Mouse (Mus musculus) T-helper 1 cell (primary cell): ENCODE data around the gene Def6.

Experiments used
- in situ Hi-C: fragments of 300-600 bp; cut with MboI, MseI; formaldehyde crosslinking; loops from one replicate; pipeline ENCODE4 v1.15.1; 2025; ENCODE audit warnings: high pct_unique_total_duplicates

The Def6 gene

DNA sequence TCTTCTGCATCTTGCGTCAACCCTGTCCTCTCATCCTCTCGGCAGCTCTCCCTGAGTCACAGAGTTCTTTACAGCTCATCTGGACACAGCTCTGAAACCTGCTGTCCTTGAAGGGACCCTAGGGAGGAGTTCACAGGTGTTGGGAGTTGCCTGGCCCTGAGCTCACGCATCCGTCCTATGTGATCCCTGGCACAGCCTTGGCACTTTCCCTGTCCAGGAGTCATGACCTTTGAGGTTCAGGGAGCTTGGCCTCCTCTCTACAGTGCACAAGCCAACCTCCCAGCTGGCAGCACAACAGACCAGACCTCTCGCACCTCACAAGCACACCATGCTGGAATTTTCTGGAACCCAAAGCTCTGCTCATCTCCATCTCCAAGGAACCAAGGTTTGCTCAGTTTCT is 33.3 kb downstream of the Def6 start:
- in situ Hi-C loops: no loop called here

GRCm38 (mm10) chr17:28242296-28242695 is 34.7 kb downstream of the Def6 start:
- in situ Hi-C loops: no loop called here

GRCm38 (mm10) chr17:28244214-28244613 is 36.6 kb downstream of the Def6 start:
- in situ Hi-C loops: no loop called here

GRCm38 (mm10) chr17:28244714-28245113 is 37.1 kb downstream of the Def6 start:
- in situ Hi-C loops: loop anchor here (5.0 kb wide), 1 partner anchor 58 kb away; no protein-coding TSS in a partner anchor

- in situ Hi-C loops: loop anchor here (5.0 kb wide), 1 partner anchor 56 kb away; no protein-coding TSS in a partner anchor
Measured at GRCm38 (mm10) chr17:28246640-28247039, 39.1 kb downstream of the Def6 start.

GRCm38 (mm10) chr17:28247613-28248012 is 40.0 kb downstream of the Def6 start:
- in situ Hi-C loops: loop anchor here (5.0 kb wide), 1 partner anchor 55 kb away; no protein-coding TSS in a partner anchor

DNA sequence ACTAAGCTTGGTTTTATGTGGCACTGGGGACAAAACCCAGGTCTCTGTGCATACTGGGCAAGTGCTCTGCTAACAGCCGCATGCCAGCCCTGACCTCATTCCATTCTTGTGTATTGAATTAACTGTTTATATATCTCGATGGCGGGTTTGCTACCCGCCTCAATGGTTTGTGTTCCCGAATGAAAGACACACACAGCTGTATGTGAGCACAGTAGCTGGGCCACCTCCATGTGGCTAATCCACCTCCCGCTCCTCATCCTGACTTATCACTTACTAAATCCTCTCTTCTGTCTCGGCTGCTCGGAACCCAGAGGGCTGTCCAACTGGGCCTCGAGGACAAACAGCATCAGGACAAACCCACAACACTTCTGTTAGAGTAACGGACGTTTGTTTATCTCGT is 41.5 kb downstream of the Def6 start:
- in situ Hi-C loops: loop anchor here (5.0 kb wide), 1 partner anchor 53 kb away; no protein-coding TSS in a partner anchor

DNA sequence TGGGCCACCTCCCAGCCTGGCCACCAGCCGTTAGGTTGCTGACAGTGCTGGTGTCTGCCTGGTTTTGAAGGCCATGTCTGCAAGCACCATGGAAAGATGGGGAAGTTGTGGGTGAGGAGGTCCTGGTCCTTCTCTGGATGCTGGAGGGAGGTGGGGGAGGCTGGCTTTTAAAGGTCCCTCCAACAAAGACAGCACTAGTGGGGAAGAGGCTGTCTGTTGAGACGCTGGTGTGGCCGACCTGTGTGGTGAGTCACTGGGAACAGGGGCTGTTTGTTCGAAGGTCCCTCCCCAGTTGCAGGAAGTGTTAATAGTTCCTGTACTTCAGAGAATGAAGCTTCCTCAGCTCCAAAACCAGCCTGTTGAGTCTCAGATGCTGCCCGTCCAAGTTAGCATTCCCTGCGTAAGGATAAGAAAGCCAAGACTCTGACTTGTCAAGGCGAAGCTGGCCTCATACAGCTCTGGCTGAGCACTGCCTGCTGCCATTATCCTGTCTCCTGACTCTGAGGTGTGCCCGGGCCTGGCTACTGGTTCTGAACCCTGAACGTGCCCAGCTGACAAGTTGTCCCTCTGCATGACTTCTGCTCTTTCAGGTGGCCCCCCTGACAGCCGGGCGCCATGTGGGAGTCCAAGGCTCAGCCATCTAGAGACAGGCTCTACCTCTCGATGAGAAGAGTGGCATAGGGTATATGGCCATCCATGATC is 44.2 kb downstream of the Def6 start:
- in situ Hi-C loops: no loop called here

DNA sequence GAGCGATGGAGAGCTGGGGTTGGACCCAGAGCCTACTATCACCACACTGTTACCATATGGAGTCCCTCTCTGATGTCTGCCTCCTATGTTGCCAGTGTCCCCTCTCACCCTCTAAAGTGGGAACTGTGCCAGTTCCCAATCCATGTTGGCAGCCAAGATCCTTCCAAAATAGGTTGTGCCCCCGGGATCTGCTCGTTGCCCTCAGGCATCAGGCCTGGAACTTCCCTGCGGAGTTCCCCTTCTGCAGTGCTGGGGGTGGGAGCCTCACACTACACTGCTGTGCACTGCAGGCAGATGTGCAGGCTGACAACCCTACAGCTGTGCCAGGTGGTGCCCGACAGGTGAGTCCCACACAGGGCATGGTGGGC is 44.7 kb downstream of the Def6 start:
- in situ Hi-C loops: no loop called here

- in situ Hi-C loops: no loop called here
Measured at GRCm38 (mm10) chr17:28253216-28253615, 45.6 kb downstream of the Def6 start.

- in situ Hi-C loops: no loop called here
Measured at GRCm38 (mm10) chr17:28254804-28255203, 47.2 kb downstream of the Def6 start.

GRCm38 (mm10) chr17:28255651-28256050 is 48.1 kb downstream of the Def6 start:
- in situ Hi-C loops: no loop called here

DNA sequence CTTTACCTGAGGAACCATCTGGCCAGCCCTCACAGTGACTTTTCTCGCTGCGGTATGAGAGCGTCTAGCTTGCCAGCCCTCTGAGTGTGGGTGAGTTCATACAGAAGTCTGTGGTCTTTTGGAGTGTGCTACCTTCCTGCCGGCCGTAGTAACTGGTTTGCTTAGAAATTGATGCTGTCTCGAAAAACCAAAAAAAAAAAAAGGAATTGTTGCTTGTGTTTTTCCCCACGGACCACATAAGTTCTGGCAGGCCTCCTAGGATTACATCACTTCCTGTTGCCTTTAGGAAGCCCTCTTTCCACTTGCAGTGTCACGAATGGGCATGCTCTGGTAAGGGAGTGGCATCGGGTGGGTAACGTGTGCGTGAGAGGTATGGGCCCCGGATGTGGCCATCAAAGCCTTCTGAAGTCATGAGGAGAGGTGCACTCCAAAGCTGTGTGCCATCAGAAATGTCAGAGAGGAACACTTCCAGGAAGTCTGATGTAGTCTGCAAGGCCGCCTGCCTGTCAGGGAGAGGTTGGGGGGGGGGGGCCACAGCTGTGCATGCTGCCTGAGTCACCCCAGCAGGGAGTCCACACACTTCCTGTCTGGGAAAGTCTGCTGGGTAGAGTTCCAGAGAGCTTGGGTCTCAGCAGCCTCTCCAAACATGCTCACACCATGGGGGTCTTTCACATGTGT is 49.2 kb downstream of the Def6 start:
- in situ Hi-C loops: no loop called here

DNA sequence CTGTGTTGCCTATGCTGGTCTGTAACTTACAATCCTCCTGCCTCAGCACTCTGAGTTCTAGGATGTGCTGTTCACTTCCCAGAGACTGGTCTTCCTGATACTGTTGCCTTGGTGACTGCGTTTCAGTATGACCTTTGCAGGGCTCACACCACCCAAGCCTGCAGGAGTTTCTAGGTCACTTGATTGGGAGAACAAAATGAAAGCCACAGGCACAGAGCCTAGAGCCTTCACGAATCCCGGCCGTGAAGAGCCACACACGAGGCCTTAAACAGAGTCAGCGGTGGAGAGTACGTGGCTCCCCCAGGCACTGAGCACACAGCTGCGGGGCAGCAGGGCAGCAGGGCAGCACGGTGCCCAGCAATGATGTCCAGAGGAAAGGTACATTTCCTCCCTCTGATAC is 50.7 kb downstream of the Def6 start:
- in situ Hi-C loops: no loop called here

DNA sequence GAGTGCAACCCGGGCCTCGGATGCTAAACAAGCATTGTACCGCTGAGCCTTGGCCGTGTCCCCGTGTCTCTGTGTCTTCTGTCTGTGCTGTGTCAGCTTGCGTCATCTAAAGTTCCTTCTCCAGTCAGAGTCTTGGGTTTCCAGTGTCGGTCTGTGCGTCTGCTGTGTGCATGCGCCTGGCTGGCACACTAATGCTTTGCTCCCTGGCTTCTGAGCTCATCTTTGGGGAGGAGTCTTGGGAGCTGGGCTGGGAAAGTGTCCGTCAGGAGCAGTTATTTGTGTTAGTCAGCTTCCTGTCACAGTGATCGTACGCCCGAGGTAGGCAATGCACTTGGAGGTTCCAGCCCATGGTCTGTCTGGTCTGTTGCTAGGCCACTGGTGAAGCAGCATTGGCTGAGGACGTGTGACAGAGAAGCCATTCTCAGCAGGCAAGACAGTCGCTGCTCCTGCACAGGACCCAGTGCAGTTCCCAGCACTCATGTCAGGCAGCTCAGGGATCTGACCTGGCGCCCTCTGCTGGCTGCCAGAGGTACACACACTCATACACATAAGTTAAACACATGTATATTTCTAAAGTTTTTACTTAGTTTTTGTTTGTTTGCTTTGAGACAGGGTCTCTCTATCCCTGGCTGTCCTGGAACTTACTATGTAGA is 52.4 kb downstream of the Def6 start:
- in situ Hi-C loops: no loop called here

DNA sequence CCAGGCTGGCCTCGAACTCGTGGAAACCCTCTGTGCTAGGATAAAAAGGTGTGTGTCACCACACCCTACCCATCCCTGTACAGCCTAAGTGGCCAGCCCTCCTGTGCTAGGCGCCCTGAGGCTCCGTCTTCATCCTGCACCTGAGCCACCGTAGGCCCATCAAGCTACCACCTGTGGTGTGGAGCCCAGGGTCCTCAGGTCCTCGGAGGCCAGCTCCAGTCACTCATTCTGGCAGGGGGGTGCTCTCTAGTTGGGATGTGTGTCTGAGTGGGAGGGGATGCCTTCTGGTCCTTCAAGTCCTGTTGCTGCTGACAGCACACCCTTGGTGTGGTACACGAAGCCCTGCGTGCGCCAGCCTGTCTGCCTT is 52.9 kb downstream of the Def6 start:
- in situ Hi-C loops: no loop called here

DNA sequence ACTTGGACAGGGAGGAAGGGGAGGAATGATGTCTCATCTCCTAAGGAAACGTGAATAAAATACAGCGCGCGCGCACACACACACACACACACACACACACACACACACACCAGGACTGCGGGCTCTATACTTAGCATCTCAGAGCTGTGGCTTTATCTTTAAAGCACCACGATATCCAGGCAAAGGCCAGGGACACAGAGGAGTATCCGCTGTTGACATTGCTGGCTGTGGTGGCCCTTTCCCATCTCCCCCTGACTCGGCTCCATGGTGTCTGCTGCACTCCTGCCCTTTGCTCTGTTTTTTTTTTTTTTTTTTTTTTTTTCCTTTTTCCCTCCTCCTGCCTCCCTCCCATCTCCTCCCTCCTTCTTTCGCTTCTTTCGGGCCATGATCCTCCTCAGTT is 54.2 kb downstream of the Def6 start:
- in situ Hi-C loops: no loop called here

DNA sequence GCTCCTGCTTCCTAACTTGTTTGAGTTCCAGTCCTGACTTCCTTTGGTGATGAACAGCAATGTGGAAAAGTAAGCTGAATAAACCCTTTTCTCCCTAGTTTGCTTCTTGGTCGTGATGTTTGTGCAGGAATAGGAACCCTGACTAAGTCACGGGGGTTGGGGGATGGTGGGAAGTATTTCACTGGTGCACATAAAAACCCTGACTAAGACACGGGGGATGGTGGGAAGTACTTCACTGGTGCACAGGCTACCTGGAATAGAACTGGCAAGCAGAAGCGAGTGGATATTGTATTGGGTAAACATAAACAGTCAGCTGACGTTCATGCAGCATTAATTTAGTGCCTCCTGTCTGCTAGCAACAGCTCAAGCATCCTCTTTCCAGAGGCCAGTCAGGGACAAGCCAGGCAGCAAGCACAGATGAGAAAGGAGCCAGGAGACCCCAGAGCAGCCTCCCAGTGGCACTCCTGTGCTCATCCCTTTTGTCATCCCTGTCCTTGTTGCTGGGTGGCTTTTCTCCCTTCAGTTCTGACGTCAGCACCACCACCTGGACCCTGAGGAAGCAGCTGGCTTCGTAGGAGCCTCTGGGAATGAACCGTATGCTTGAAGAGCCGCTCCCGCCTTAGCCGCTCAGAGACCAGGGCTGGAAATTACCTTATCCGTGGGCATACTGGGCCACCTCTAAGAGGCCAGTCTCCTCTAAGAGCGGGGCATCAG is 55.8 kb downstream of the Def6 start:
- in situ Hi-C loops: no loop called here

GRCm38 (mm10) chr17:28267251-28267650 is 59.7 kb downstream of the Def6 start:
- in situ Hi-C loops: no loop called here

GRCm38 (mm10) chr17:28270165-28270564 is 62.6 kb downstream of the Def6 start:
- in situ Hi-C loops: loop anchor here (10.0 kb wide), 1 partner anchor 1735 kb away; the partner anchor contains the start of gene Zfand3

GRCm38 (mm10) chr17:28271537-28272266 is 64.1 kb downstream of the Def6 start:
- in situ Hi-C loops: loop anchor here (10.0 kb wide), 1 partner anchor 1733 kb away; the partner anchor contains the start of gene Zfand3
